Mouse (Mus musculus): ENCODE results near the gene Ncor2.

The Ncor2 gene

GRCm38 (mm10) chr5:125148686-125149085, 30.3 kb downstream of the Ncor2 start:
- no peak for DNase-seq (ENCODE audit: low read depth, low spot score)

- DNase-seq (ENCODE audit: low read depth, low spot score), result peak; percentile 27
These were observed 30.8 kb downstream of the Ncor2 start for GRCm38 (mm10) chr5:125148173-125148572.

DNA sequence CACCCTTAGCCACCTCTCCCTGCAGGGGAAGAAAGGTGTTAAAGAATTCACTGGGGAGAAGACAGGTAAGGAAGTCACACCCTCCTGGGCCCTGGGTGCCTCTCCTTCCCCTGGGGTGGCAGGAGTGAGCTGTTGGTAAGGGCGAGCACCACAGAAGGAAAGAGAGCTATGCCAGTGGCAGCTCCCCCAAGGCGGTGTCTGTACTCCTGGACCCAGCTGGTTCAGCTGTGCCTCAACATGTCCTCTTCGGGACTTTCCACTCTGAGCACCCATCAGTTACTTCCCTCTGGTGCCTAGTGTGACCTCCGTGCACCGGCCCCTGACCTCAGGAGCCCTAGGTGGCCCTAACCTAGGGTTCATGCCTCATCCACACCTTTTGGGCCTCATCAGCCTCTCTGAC, 31.9 kb downstream of the Ncor2 start:
- DNase-seq (ENCODE audit: low read depth, low spot score), result no peak

DNA sequence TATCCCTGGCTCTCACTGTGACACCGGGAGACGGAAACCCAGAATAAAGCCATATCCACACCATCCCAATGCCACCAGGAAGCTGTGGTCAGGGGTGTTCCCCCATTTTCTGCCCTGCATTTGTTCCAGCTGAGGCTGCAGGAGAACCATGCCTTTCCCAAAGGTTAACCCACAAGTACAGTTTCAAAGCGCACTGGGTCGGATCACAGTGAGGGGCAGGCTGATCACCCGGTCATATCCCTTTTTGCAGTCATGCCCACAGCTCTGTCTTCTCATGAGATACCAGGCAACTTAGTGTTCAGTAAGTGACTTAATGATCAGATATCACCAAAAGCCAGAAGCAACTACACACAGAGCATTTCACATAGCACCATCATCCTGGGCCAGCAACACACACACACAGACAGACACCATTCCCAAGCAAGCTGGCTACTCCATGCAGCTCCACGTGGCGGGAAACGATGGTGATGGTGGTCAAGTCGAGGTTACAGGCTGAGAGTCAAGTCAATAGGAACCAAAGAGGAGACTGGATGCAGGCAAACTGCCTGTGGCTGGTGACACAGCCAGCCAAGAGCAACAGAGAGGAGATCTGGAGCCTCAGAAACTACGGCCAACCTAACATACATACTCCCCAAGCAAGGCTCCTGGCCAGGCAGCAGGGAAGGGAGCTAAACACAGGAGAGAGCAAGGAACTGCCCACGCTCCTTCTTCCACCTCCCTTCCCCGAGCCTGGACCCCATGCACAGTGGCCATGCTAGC, 35.7 kb downstream of the Ncor2 start:
- no peak for DNase-seq (ENCODE audit: low read depth, low spot score)

DNA sequence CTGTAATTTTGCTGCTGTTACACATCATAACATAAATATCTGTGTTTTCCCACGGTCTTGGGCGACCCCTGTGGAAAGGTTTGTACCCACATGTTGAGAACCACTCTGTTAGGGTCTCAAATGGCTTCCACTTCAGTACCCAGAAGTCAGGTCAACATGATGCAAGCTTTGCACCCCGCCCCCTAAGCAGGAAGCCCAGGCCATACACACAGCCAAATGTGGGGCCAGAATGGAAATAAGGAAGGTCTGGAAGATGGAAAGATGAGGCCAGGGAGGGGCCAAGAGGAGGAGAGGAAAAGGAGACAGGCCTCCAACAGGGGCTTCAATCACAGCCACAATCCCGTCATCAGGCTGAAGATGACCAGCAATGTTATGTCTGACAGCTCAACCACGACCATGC, 37.1 kb downstream of the Ncor2 start:
- no peak for DNase-seq (ENCODE audit: low read depth, low spot score)

DNA sequence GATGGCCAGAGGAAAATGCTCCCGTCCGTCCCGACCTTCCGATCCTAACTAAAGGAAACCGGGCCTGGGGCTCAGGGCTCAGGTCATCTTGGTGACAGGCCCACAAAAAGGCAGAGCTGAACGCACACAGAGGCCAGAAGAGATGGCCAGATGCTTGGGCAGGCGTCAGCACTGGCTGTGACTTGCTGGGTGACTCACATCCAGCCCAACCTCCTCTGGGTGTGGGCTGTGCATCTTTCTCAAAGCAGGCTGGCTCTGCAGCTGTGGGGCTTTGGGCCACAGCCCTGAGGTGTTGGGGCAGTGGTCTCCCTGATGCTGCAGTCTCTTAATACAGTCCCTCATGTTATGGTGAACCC, 37.5 kb downstream of the Ncor2 start:
- DNase-seq (ENCODE audit: low read depth, low spot score), result no peak

GRCm38 (mm10) chr5:125140832-125141524, 38.0 kb downstream of the Ncor2 start:
- peak; percentile 68 for DNase-seq (ENCODE audit: low read depth, low spot score)

GRCm38 (mm10) chr5:125140151-125140699, 38.8 kb downstream of the Ncor2 start:
- no peak for DNase-seq (ENCODE audit: low read depth, low spot score)

GRCm38 (mm10) chr5:125139669-125140068, 39.4 kb downstream of the Ncor2 start:
- no peak for DNase-seq (ENCODE audit: low read depth, low spot score)

- no peak for DNase-seq (ENCODE audit: low read depth, low spot score)
These were observed 40.1 kb downstream of the Ncor2 start for GRCm38 (mm10) chr5:125138841-125139430.

GRCm38 (mm10) chr5:125137672-125138285, 41.2 kb downstream of the Ncor2 start:
- no peak for DNase-seq (ENCODE audit: low read depth, low spot score)

DNA sequence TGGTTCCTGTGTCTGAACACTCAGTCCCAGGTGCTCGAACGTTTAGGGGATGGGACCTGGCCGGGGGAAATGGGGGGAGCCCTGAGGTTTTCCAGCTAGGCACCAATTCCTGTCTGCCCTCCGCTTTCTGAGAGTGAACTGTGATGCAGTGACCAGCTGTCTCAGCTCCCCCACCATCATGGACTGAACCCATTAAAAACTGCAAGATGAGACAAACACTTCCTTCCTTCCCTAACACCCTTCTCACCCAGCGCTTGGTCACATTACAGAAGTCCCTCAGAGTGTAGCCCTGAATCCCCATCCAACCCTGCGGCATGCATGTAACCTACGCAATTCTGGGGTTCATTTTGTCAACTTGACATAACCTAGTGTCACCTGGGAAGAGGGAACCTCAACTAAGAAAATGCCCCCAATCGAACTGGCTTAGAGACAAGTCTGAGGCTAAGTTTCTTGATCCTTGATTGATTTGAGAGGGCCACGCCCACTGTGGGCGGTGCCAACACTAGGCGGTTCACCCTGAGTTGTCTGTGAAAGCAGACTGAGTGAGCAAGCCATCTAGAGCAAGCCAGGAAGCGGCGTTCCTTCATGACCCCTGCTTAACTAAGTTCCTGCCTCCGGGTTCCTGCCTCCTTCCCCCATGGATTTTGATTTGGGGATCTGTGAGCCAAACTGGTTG, 41.9 kb downstream of the Ncor2 start:
- DNase-seq (ENCODE audit: low read depth, low spot score), result peak; percentile 94

GRCm38 (mm10) chr5:125136296-125136995, 42.6 kb downstream of the Ncor2 start:
- no peak for DNase-seq (ENCODE audit: low read depth, low spot score)

- peak; percentile 87 for DNase-seq (ENCODE audit: low read depth, low spot score)
These were observed 44.1 kb downstream of the Ncor2 start for GRCm38 (mm10) chr5:125134795-125135468.

DNA sequence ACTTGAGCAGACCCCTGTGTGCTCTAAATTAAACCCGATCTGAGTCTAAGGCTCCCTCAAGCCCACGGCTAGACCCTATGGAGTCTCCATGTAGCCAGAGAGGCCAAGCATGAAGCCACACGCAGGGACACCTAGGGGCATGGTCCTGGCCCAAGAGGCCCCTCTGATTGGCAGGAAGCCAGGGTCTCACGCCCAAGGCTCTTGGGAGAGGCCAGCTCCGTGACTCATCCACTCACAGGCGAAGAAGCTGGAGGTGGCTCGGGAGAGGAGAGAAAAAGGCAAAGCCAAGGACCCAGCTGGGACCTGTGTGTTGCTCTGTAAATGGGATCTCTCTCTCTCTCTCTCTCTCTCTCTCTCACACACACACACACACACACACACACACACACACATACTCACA, 44.6 kb downstream of the Ncor2 start:
- no peak for DNase-seq (ENCODE audit: low read depth, low spot score)

DNA sequence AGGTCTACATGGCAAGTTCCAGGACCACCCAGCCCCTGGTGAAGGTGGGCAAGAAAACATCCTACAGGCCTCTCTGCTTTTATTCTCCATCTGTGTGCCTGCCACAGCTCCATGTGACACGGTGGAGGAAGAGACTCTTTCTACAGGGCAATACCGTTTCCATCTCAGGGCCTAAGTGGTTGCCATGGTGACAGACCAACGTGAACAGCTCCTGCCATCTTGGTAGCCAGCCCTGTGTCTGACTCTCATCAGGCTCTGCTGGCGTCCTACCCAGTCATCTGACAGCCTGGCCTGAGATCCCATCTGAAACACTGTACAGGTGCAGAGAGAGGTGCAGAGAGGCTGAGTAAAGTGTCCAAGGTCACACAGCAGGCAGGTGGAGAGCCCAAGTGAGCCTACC, 45.4 kb downstream of the Ncor2 start:
- DNase-seq (ENCODE audit: low read depth, low spot score), result peak; percentile 59

DNA sequence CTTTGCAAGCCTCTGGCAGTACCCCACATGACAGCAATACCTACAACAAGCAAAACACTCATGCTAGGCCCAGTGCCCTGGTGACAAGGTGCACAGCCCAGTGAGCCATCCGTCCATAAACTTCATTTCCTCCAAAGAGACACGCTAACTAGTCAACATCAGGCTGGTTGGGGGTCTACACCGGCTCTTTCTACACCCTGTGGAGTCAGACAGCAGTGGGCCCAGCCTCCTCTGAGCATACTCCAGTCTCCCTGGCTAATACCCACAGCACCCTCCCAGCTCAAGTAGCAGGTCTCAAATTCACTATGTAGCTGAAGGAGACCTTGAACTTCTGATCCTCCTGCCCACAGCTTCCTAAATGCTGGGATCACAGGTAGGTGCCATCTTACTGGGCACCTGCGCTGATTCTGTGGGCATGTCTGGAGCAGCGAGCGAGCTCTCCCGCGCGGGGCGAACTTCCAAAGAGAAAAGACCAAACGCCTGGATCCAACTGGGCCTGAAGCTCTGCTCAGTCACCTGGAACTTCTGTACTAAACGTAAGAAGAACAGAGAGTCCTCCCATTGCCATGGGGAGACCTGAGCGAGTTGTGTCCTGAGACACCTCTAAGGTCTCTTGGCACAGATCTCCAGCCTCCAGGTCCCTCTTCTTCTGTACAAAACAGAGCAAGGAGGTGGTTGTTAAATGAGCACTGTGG, 46.3 kb downstream of the Ncor2 start:
- DNase-seq (ENCODE audit: low read depth, low spot score), result no peak

DNA sequence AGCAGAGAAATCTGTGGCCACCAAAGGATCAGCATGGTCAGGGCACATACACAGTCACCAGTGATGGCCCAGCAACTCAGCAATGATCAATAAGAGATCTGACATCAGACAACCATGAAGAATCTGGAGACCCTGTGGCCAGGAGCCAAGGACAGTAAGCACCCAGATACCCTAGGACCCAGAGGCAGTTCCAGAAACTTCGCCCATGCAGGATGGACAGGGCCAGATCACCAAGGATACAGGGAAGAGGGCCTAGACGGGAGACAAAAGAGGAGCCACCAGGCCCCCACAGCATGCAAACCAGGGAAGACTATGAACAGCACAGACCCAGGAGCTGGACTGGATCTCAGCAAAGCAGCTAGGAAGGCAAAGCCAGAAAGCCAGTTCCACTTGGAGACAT, 47.0 kb downstream of the Ncor2 start:
- no peak for DNase-seq (ENCODE audit: low read depth, low spot score)

DNA sequence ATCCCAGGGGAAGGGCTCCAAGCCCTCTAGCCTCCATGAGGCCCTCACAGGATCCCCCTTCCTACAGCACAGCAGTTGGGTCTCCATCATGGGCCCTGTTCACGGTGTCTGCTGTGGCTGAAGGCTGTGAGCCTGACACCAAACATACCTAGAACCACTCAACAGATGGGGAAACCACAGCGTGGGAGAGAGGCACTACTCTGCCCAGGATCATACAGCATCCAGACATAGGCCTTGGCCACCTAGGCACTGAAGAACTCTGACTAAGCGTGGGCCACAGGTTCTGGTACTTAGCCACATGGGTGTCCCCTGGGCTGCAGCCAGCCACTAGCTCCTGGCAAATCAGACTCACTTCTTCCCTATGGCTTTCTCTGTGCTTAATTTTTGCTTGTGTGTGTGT, 48.6 kb downstream of the Ncor2 start:
- DNase-seq (ENCODE audit: low read depth, low spot score), result no peak

DNA sequence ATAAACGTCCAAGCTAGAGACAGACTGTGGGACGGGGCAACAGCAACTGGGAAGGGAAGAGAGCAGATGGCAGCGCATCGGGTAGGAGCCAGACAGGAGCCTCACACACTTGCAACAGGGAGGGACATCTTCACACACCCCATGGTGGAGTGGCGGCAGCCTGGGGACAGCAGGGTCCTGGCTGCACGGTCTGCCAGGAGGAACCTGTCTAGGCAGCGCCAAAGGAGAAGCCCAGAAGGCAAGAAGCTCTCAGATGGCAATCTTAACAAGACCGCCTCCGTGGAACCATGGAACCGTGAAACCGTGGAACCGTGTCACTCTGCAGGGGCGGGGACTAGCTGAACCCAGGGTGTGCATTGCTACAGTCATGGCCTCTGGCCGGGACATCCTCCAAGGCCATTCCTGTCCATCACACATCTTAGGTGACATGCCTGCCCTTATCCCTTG, 50.1 kb downstream of the Ncor2 start:
- no peak for DNase-seq (ENCODE audit: low read depth, low spot score)
